Mouse (Mus musculus): ENCODE measurements around the gene Olfr1386.
"Not testable (repeated sequence)": the region's sequence is repeated elsewhere in the genome, so short reads cannot be mapped to it uniquely, and the experiment has no call there.

Gene Olfr1386

GRCm38 (mm10) chr11:49464746-49465145 lies at the start of gene Olfr1386:
Gene Olfr1386 (plus strand): TSS chr11:49465046.
- not testable (repeated sequence) for DNase-seq

DNA sequence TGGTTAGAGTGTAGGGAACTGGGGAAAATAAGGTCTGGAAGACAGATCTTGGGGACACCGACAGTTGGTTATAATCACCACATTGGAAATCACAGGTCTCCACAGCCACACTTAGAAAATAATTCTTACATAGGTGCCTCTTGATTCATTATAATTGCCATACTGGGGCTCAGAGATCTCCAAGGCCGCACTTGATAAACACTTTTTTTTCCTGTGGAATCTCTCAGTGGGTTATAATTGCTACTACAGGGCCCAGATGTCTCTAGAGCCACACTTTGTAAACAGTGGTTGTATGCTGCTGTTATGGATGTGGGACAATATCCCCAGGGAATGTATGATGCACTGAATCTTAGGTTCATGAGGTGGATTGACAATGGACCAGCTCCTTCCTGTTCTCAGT lies 42.1 kb upstream of the Olfr1386 start, which contains the start of gene Olfr1389:
Olfr1389 (plus strand) TSS at position 301 of the 400 bp plus-strand sequence.
- DNase-seq = no peak

DNA sequence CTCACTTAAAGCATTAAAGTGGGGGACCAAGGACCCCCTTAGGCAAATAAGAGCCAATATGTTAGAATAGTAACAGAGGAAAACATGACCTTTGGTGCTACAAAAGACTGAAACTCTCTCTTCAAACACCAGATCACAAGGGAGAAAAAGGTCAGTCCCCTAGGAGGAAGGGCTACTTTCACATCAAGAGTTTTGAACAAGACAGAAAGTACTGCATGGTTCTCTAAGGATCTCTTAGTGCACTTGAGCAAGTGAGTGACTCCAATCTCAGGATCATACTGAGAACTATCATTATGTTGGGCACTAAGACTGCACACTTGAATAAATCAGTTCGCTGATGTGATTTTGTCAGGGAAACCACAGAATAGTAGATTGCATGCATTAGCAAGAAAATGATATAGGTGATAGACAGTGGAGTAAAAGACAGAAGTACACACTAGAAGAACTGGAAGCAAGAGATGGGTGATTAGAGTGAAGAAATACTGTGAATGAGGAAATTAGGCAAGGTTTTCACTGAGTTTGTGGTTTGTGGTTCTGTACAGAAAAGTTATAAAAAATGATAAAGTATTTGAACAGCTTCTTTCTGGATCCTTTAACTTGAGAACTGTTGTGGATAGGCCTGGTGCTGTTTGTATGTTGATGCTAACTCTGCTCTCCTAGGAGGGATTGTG lies 39.5 kb upstream of the Olfr1386 start:
- no peak for DNase-seq

GRCm38 (mm10) chr11:49429641-49430040 lies 35.2 kb upstream of the Olfr1386 start:
- DNase-seq = no peak

- no peak for DNase-seq
These were observed 28.4 kb upstream of the Olfr1386 start, which contains the start of gene Olfr1388 for GRCm38 (mm10) chr11:49436411-49436810. Gene Olfr1388 (plus strand): TSS chr11:49436624.

- DNase-seq = no peak
These were observed 9.8 kb upstream of the Olfr1386 start, which contains the start of gene Olfr1387 for GRCm38 (mm10) chr11:49455043-49455442. Gene Olfr1387 (plus strand): TSS chr11:49455343.

- no peak for DNase-seq
These were observed 21.1 kb downstream of the Olfr1386 start for GRCm38 (mm10) chr11:49485973-49486372.

DNA sequence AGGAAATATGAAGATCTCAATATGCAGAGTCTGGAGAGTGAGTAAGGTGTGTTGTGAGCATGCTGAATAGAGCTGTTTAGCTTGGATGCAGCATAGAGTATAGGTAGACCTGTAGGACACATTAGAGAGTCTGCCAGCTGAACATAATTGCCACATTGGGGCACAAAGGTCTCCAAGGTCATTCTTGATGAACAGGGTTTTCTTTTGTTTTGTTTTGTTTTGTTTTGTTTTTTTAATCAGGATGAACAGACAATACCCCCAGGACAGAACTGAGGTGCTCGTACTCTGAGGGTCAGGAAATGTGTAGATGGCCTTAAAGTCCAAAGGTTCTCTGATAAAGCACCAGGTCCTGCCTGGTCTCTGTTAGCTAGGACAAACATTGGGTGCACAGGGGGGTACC lies 23.9 kb downstream of the Olfr1386 start, which contains the start of gene Olfr1385:
Olfr1385 (plus strand) TSS at position 301 of the 400 bp plus-strand sequence.
- not testable (repeated sequence) for DNase-seq

DNA sequence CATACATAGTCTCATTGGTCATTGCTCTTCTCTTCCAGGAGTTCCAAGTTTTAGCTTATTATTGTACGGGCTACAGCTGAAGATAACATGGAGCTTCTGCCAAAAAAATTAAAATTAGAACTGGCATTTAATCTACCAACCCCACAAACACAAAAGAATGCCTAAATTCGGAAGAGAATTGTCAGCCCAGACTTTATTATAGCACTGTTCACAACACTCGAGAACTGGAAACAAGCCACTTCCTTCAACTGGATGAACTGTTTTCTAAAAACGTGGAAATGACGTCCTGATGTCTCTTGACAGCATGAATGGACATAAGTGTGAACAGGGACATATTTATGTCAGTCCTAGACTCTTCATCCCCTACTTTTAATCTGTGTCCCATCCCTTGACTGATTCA lies 53.2 kb downstream of the Olfr1386 start:
- peak; percentile 3 for DNase-seq

DNA sequence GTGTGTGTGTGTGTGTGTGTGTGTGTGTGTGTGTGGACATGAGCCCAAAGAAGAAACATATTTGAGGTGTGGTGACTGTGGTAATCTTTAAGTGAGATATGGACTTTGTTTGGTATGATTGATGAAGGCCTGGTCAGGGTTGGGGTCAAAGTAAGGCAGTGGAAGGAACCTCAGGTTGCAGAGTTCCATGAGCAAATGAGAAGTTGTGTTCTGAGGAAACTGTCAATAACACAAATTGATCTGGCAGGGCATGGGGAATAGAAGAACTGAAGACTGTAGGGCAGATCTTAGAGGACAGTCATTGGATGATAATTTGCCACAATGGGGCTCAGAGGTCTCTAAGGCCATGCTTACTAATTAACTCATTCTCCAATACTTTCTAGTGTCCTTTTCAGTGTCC lies 54.5 kb downstream of the Olfr1386 start, which contains the start of gene Olfr1383:
Olfr1383 (plus strand) TSS at position 301 of the 400 bp plus-strand sequence.
- no peak for DNase-seq

Measured in right cerebral cortex, adult 18-20 months (tissue).